Mouse (Mus musculus): ENCODE results near the gene Fam19a2. TPM values are rescaled to one million over a fixed set of nuclear protein-coding genes. Genes with fewer than 3 reads are reported as not detected.

Fam19a2 gene
- polyA plus RNA-seq, 1 experiment from 2014 or later, result 42.8 TPM

- Histone ChIP-seq H3K9ac (replicated peaks; ENCODE audit: low read depth, low read length) (no peak overlapping the region), H3K27ac (ENCODE audit: low read depth, low read length) (no peak overlapping the region), H3K36me3 (ENCODE audit: control insufficient read depth, insufficient read depth, low read length) (no peaks in the 10 kb centered on the region), H3K27me3 (ENCODE audit: control insufficient read depth, insufficient read depth, low read length) (no peaks in the 10 kb centered on the region), H3K4me3 (ENCODE audit: low read depth, low read length) (no peak overlapping the region), H3K4me2 (ENCODE audit: low read depth, low read length) (no peak overlapping the region), H3K9me3 (ENCODE audit: control insufficient read depth, low read length) (no peaks in the 10 kb centered on the region), H3K4me1 (ENCODE audit: control insufficient read depth, insufficient read depth, low read length) (no peaks in the 10 kb centered on the region)
- no peak for ATAC-seq (ENCODE audit: low read depth)
- WGBS, result 72% methylated on average over 1 of the region's 1 CpGs
Observed at GRCm38 (mm10) chr10:123456800-123457199, 193.0 kb downstream of the Fam19a2 start.

GRCm38 (mm10) chr10:123460466-123460865, 196.7 kb downstream of the Fam19a2 start:
- H3K27me3 ChIP-seq (ENCODE audit: control insufficient read depth, insufficient read depth, low read length), result no peaks in the 10 kb centered on the region
- H3K4me2 ChIP-seq (ENCODE audit: low read depth, low read length), result no peak overlapping the region
- 57% methylated on average over 5 of the region's 5 CpGs for WGBS
- H3K4me3 ChIP-seq (ENCODE audit: low read depth, low read length), result no peak overlapping the region
- no peaks in the 10 kb centered on the region for H3K36me3 ChIP-seq (ENCODE audit: control insufficient read depth, insufficient read depth, low read length)
- H3K9ac ChIP-seq (replicated peaks; ENCODE audit: low read depth, low read length), result no peak overlapping the region
- ATAC-seq (ENCODE audit: low read depth), result no peak
- H3K4me1 ChIP-seq (ENCODE audit: control insufficient read depth, insufficient read depth, low read length), result no peaks in the 10 kb centered on the region
- no peak overlapping the region for H3K27ac ChIP-seq (ENCODE audit: low read depth, low read length)
- no peaks in the 10 kb centered on the region for H3K9me3 ChIP-seq (ENCODE audit: control insufficient read depth, low read length)

DNA sequence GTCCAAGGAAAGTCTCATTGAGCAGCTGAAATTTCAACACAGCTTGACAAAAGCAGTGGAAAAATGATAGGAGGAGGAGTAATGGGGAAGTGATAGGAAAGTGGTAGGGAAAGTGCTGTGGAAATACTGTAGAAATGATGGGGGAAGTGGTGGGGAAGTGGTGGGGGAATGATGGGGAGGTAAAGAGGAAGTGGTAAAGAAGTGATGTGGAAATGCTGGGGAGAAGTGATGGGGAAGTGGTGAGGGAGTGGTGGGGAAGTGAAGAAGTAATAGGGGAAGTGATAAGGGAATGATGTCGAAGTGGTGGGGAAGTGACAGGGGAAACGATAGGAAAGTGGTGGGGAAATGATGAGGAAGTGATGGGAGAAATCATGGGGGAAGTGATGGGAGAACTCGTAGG, 198.5 kb downstream of the Fam19a2 start:
- WGBS, result 97% methylated on average over 3 of the region's 3 CpGs
- no peak for ATAC-seq (ENCODE audit: low read depth)

DNA sequence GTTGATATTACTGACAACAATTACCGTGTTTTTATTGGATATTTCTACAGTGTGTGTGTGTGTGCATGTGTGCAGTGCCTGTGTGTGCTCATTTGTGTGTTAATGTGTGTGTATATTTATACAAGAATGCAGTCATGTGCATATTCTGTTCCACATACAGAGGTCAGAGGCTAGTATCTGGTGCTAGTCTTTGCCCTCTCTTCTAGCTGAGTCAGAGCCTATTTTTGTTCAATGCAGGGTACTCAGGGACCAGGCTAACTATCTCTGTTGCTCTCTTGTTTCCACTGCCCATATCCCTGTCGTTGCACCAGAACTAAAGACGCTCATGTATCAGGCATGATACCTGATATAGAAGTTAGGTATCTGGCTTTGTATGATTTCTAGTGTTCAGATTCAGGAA, 251.0 kb downstream of the Fam19a2 start:
- no peaks in the 10 kb centered on the region for H3K4me1 ChIP-seq (ENCODE audit: control insufficient read depth, insufficient read depth, low read length)
- no peak for ATAC-seq (ENCODE audit: low read depth)
- no peaks in the 10 kb centered on the region for H3K36me3 ChIP-seq (ENCODE audit: control insufficient read depth, insufficient read depth, low read length)
- 95% methylated on average over 3 of the region's 3 CpGs for WGBS
- H3K27ac ChIP-seq (ENCODE audit: low read depth, low read length), result no peak overlapping the region
- no peak overlapping the region for H3K9ac ChIP-seq (replicated peaks; ENCODE audit: low read depth, low read length)
- no peak overlapping the region for H3K4me3 ChIP-seq (ENCODE audit: low read depth, low read length)
- H3K4me2 ChIP-seq (ENCODE audit: low read depth, low read length), result no peak overlapping the region
- no peaks in the 10 kb centered on the region for H3K27me3 ChIP-seq (ENCODE audit: control insufficient read depth, insufficient read depth, low read length)
- H3K9me3 ChIP-seq (ENCODE audit: control insufficient read depth, low read length), result no peaks in the 10 kb centered on the region

More for the DNA sequence above, 198.5 kb downstream of the Fam19a2 start:
- Histone ChIP-seq H3K9me3 (ENCODE audit: control insufficient read depth, low read length) (no peaks in the 10 kb centered on the region), H3K36me3 (ENCODE audit: control insufficient read depth, insufficient read depth, low read length) (no peaks in the 10 kb centered on the region), H3K27me3 (ENCODE audit: control insufficient read depth, insufficient read depth, low read length) (no peaks in the 10 kb centered on the region), H3K27ac (ENCODE audit: low read depth, low read length) (no peak overlapping the region), H3K4me2 (ENCODE audit: low read depth, low read length) (no peak overlapping the region), H3K4me3 (ENCODE audit: low read depth, low read length) (no peak overlapping the region), H3K9ac (replicated peaks; ENCODE audit: low read depth, low read length) (no peak overlapping the region), H3K4me1 (ENCODE audit: control insufficient read depth, insufficient read depth, low read length) (no peaks in the 10 kb centered on the region)

DNA sequence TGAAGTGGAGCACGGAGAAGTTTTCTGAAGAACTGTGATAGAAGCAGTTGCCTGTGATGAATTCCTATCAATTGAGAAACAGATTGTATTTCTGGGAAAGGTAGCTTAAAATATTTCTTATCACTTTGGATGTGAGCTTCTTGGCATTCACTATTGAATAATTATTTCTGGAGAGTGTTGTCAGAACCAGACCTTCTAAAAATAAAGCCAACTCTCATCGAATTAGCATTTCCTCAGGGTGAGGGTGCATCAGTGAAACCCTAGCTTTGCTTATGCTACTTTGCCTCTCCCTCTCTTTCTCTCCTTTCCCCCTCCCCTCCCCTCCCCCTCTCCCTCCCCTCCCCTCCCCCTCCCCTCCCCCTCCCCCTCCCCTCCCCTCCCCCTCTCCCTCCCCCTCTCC, 256.8 kb downstream of the Fam19a2 start:
- Histone ChIP-seq H3K4me2 (ENCODE audit: low read depth, low read length) (no peak overlapping the region), H3K36me3 (ENCODE audit: control insufficient read depth, insufficient read depth, low read length) (no peaks in the 10 kb centered on the region), H3K27me3 (ENCODE audit: control insufficient read depth, insufficient read depth, low read length) (no peaks in the 10 kb centered on the region), H3K4me3 (ENCODE audit: low read depth, low read length) (no peak overlapping the region), H3K27ac (ENCODE audit: low read depth, low read length) (no peak overlapping the region), H3K9me3 (ENCODE audit: control insufficient read depth, low read length) (no peaks in the 10 kb centered on the region), H3K9ac (replicated peaks; ENCODE audit: low read depth, low read length) (no peak overlapping the region), H3K4me1 (ENCODE audit: control insufficient read depth, insufficient read depth, low read length) (no peaks in the 10 kb centered on the region)
- ATAC-seq (ENCODE audit: low read depth), result no peak
- WGBS, result 90% methylated on average over 2 of the region's 2 CpGs

GRCm38 (mm10) chr10:123521203-123521602, 257.4 kb downstream of the Fam19a2 start:
- Histone ChIP-seq H3K9ac (replicated peaks; ENCODE audit: low read depth, low read length) (no peak overlapping the region), H3K4me1 (ENCODE audit: control insufficient read depth, insufficient read depth, low read length) (no peaks in the 10 kb centered on the region), H3K27ac (ENCODE audit: low read depth, low read length) (no peak overlapping the region), H3K27me3 (ENCODE audit: control insufficient read depth, insufficient read depth, low read length) (no peaks in the 10 kb centered on the region), H3K36me3 (ENCODE audit: control insufficient read depth, insufficient read depth, low read length) (no peaks in the 10 kb centered on the region), H3K9me3 (ENCODE audit: control insufficient read depth, low read length) (no peaks in the 10 kb centered on the region), H3K4me3 (ENCODE audit: low read depth, low read length) (no peak overlapping the region), H3K4me2 (ENCODE audit: low read depth, low read length) (no peak overlapping the region)
- no peak for ATAC-seq (ENCODE audit: low read depth)
- 93% methylated on average over 6 of the region's 6 CpGs for WGBS

DNA sequence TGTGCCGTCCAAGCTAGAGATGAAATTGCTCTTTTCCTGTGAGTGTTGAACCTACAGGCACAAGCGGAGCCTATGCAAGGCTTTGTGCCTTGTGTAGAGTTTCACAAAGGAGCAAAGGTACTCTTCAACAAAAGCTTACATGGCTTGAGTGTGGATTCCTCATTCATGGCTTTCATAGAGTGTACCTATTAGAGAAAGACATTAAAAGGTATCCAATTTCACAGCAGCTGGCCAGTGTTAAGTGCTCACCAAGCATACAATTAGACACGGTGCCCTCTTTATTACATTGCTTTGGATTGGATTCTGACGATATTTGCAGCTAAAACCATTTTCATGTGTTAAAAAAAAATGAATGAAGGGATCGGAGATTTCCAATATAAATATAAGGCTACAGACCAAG, 261.6 kb downstream of the Fam19a2 start:
- 59% methylated on average over 5 of the region's 5 CpGs for WGBS

DNA sequence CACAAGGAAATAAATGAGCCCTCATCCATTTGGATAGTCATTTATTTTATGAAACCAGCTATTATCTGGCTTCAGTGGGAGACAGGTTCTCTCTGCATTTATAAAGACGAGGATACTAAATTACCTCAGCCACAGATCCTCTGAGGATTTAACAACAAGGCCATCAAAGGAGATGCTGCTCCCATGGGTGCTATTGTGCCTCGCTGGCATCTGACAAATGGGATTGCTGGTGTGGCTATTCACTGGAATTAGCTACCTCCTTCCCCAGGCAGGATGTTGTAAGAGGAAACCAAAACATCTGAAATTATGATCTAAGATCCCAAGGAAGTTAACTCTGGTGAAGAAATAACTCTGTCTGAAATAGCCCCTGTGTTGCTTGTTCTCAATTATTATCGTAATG, 262.3 kb downstream of the Fam19a2 start:
- H3K4me2 ChIP-seq (ENCODE audit: low read depth, low read length), result no peak overlapping the region
- no peaks in the 10 kb centered on the region for H3K9me3 ChIP-seq (ENCODE audit: control insufficient read depth, low read length)
- no peak for ATAC-seq (ENCODE audit: low read depth)
- WGBS, result 38% methylated on average over 3 of the region's 3 CpGs
- no peak overlapping the region for H3K9ac ChIP-seq (replicated peaks; ENCODE audit: low read depth, low read length)
- H3K4me3 ChIP-seq (ENCODE audit: low read depth, low read length), result no peak overlapping the region
- no peak overlapping the region for H3K27ac ChIP-seq (ENCODE audit: low read depth, low read length)
- H3K4me1 ChIP-seq (ENCODE audit: control insufficient read depth, insufficient read depth, low read length), result no peaks in the 10 kb centered on the region
- H3K36me3 ChIP-seq (ENCODE audit: control insufficient read depth, insufficient read depth, low read length), result no peaks in the 10 kb centered on the region
- H3K27me3 ChIP-seq (ENCODE audit: control insufficient read depth, insufficient read depth, low read length), result no peaks in the 10 kb centered on the region

More for the DNA sequence above, 261.6 kb downstream of the Fam19a2 start:
- H3K9ac ChIP-seq (replicated peaks; ENCODE audit: low read depth, low read length), result no peak overlapping the region
- no peak overlapping the region for H3K4me2 ChIP-seq (ENCODE audit: low read depth, low read length)
- no peaks in the 10 kb centered on the region for H3K4me1 ChIP-seq (ENCODE audit: control insufficient read depth, insufficient read depth, low read length)
- H3K4me3 ChIP-seq (ENCODE audit: low read depth, low read length), result no peak overlapping the region
- no peak overlapping the region for H3K27ac ChIP-seq (ENCODE audit: low read depth, low read length)
- no peak for ATAC-seq (ENCODE audit: low read depth)
- H3K9me3 ChIP-seq (ENCODE audit: control insufficient read depth, low read length), result no peaks in the 10 kb centered on the region
- no peaks in the 10 kb centered on the region for H3K27me3 ChIP-seq (ENCODE audit: control insufficient read depth, insufficient read depth, low read length)
- no peaks in the 10 kb centered on the region for H3K36me3 ChIP-seq (ENCODE audit: control insufficient read depth, insufficient read depth, low read length)

DNA sequence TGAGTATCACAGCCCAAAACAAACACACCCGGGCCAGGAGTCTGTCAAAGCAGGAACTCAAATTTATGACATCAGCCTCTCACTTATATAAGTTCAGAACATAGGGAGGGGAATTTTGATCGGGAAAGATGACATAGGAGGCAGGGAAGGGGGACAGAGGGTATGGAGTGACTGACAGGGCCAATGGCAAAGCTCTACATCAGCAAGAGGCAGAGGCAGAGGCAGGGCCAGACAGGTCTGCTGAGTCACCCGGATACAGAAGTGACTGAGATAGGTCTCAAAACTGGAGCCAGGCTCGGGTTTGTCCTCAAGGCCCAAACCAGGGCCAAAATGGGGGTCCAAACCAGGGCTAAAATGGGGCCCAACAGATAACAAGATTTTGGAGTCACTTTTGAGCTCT, 272.3 kb downstream of the Fam19a2 start:
- H3K4me2 ChIP-seq (ENCODE audit: low read depth, low read length), result no peak overlapping the region
- H3K4me3 ChIP-seq (ENCODE audit: low read depth, low read length), result no peak overlapping the region
- H3K27me3 ChIP-seq (ENCODE audit: control insufficient read depth, insufficient read depth, low read length), result no peaks in the 10 kb centered on the region
- H3K4me1 ChIP-seq (ENCODE audit: control insufficient read depth, insufficient read depth, low read length), result no peaks in the 10 kb centered on the region
- no peaks in the 10 kb centered on the region for H3K36me3 ChIP-seq (ENCODE audit: control insufficient read depth, insufficient read depth, low read length)
- no peak overlapping the region for H3K9ac ChIP-seq (replicated peaks; ENCODE audit: low read depth, low read length)
- H3K9me3 ChIP-seq (ENCODE audit: control insufficient read depth, low read length), result no peaks in the 10 kb centered on the region
- H3K27ac ChIP-seq (ENCODE audit: low read depth, low read length), result no peak overlapping the region
- 83% methylated on average over 4 of the region's 4 CpGs for WGBS
- ATAC-seq (ENCODE audit: low read depth), result no peak

DNA sequence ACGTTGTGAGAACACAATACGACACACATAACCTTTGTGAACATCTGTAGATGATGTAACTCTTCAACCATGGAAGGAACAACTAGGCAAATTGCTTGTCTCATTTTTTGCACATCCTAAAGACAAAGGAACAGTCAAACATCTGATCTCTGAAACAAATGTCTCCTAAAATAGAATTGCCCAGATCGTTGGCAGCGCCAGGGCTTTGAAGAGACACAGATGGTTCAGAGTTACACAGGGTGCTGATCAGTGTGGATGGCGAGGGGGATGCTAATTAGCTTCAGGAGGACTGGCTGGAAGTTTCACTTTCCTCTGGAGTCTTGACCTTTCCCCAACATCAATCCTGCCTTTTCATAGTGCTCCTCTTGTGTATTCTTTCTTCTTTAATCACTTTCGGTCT, 284.6 kb downstream of the Fam19a2 start:
- no peak overlapping the region for H3K27ac ChIP-seq (ENCODE audit: low read depth, low read length)
- no peaks in the 10 kb centered on the region for H3K27me3 ChIP-seq (ENCODE audit: control insufficient read depth, insufficient read depth, low read length)
- H3K36me3 ChIP-seq (ENCODE audit: control insufficient read depth, insufficient read depth, low read length), result no peaks in the 10 kb centered on the region
- no peak for ATAC-seq (ENCODE audit: low read depth)
- 80% methylated on average over 6 of the region's 6 CpGs for WGBS
- no peak overlapping the region for H3K4me2 ChIP-seq (ENCODE audit: low read depth, low read length)
- H3K4me1 ChIP-seq (ENCODE audit: control insufficient read depth, insufficient read depth, low read length), result no peaks in the 10 kb centered on the region
- no peak overlapping the region for H3K9ac ChIP-seq (replicated peaks; ENCODE audit: low read depth, low read length)
- H3K9me3 ChIP-seq (ENCODE audit: control insufficient read depth, low read length), result no peaks in the 10 kb centered on the region
- H3K4me3 ChIP-seq (ENCODE audit: low read depth, low read length), result no peak overlapping the region
